Mouse (Mus musculus): ENCODE results near the gene Jmjd4. TPM values are rescaled to one million over a fixed set of nuclear protein-coding genes. Genes with fewer than 3 reads are reported as not detected.

The Jmjd4 gene
- total RNA-seq (2022): 10 to 100 TPM; 10.4 to 13.8 (median 12.5) TPM

GRCm38 (mm10) chr11:59449741-59450229 lies at the start of gene Jmjd4:
Gene Jmjd4 (plus strand): TSS chr11:59450045.
- DNase-seq (ENCODE audit: low spot score): peak; percentile 89

GRCm38 (mm10) chr11:59400876-59401275 lies 49.0 kb upstream of the Jmjd4 start:
- DNase-seq (ENCODE audit: low spot score): no peak

GRCm38 (mm10) chr11:59405761-59406160 lies 44.1 kb upstream of the Jmjd4 start:
- DNase-seq (ENCODE audit: low spot score): no peak

- no peak for DNase-seq (ENCODE audit: low spot score)
Observed at GRCm38 (mm10) chr11:59410851-59411250, 39.0 kb upstream of the Jmjd4 start.

DNA sequence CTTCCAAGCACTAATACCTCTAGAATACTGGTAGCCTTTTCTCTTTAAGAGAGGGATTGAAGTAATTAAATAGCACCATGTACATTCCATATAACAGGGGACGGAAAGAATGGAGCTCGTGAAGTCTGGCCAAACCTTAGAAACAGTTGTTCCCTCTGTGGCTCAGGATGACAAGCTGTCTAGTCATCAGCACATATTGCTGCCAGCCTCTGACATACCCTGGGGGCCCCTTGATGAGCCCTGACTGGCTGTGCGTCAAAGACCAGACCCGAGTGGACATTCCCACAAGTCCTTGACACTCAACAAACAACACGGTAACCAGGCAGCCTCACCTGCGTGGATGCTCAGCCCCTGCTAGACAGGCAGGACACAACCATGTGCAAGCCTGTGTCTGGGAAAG lies 37.8 kb upstream of the Jmjd4 start:
- DNase-seq (ENCODE audit: low spot score): no peak

DNA sequence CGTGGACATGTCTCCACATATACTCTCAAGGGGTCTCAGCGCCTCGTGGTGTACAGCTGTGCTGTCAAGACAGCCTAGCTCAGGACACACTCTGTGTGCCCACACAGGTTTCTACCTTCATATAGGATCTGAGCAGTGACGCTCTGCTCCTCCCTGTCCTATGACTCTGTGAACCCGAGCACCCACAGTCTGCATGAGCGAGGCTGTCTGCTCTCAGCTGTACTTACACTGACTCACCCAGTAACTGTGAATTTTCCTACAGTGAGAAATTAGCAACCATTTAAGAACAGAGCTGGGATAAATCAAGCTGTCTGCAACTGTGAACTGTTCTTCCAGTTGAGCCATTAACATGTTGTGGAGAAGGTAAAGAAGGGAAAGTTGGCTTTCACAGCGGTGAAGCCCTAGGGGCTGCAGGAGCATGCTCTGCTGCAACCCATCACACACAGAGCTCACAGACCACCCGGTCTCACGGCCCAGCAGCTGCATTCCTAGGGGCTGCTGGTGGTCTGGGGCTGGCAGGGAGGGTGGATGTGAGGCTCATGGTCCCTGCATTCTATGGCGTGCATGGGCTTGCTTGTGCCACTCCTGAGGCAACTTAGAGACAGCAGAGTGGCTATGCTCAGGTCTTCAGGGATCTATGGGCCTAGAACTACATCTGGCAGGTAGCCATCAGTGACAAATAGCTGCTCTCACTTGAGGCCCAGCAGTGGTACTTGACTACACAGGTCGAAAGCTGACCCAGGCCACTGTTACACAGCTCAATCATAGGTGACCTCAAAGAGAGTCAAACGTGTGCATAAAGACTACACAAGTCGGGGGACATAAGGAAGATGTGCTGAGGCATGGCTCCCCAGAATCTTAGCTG lies 36.6 kb upstream of the Jmjd4 start:
- no peak for DNase-seq (ENCODE audit: low spot score)

- no peak for DNase-seq (ENCODE audit: low spot score)
Observed at GRCm38 (mm10) chr11:59418708-59419107, 31.1 kb upstream of the Jmjd4 start.

- DNase-seq (ENCODE audit: low spot score): no peak
Observed at GRCm38 (mm10) chr11:59421436-59421835, 28.4 kb upstream of the Jmjd4 start.

DNA sequence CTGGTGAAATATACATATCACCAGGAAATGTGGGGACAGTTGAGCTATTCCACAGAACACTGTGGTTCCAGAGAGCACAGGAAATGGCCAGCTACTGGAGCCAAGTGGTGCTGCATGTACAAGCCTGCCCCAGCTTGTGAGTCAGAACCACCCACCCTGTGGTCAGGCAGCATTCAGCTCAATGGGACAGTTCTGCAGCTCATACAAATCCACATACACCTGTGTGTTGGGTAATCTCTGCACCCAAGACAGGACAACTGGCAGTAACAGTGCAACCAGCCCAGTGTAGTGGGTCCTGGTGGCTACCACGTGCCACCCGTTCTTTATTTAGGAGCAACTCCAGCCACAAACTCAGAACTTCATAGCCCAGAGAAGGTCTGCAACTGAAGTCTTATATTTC lies 27.9 kb upstream of the Jmjd4 start:
- DNase-seq (ENCODE audit: low spot score): peak; percentile 24

DNA sequence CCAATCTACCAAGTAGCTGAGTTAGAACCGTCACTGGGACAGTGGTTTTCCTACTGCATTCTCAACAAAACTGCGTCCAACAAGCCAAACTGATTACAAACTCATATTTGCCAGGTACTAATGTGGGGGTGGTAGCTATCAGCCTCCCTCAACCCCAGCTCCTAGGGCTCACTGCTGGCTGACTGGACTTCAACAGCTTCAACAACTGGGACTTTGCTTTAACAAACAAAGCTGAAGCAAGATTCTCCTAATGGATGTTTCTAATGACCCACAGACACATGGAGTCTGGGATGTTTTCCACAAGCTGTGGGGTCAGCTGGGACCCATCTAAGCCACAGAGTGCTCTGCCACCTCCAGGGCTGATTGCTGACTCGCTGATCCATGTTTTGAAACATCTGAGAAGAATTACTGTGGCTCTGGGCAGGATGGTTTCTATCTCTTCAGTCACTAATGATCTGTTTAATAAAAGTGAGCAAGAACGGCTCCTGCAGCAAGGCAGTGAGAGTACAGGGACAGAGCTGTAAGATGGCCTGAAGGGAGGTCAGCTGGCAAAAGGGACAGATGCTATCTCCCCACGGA lies 26.7 kb upstream of the Jmjd4 start:
- DNase-seq (ENCODE audit: low spot score): no peak

DNA sequence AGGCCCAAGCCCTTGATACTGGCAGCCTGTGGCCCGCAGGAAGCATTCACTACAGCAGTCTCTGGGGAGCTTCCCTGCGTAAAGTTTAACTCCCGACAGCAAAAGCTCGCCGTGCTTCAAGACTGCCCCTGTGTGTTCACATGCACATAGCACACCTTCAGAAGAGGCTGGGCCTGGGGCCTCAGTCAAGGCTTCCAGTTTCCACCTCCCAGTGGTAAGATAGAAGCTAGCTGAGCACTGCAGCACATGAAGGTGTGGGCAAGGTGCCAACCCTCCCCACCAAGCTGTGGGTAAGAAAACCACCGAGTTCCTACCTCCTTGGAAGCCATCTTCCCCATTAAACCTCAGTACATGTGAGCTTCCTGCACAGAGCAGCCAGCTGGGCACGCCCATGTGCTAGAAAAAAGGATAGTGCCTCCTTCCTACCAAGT lies 24.2 kb upstream of the Jmjd4 start:
- no peak for DNase-seq (ENCODE audit: low spot score)

DNA sequence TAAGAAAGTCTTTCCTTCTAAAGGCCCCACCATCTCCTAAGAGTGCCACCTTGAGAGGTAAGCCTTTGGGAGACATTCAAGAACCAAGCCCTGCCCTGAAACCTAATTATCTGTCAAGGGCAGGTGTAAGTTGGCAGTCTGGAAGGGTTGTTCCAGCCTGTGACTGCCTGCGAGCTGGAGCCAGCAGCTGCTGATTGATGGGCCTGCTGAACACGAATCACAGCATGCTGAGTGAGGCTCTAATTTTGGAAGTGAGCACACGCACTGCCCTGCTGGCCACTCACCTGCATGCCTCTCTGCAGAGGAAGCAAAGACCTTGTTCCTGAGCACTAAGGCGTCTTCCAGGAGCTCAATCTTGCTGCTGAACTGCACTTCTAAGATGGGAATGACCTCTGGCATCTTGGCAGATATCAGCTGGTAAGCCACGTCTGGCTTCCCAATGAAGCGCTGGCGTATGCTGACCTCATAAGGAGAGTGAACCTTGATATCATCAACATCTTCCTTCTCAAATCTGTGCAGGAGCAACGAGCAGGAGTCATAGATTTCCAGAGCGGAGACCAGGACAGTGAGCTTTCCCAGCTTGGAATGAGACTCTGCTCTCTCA lies 21.7 kb upstream of the Jmjd4 start:
- DNase-seq (ENCODE audit: low spot score): peak; percentile 31

DNA sequence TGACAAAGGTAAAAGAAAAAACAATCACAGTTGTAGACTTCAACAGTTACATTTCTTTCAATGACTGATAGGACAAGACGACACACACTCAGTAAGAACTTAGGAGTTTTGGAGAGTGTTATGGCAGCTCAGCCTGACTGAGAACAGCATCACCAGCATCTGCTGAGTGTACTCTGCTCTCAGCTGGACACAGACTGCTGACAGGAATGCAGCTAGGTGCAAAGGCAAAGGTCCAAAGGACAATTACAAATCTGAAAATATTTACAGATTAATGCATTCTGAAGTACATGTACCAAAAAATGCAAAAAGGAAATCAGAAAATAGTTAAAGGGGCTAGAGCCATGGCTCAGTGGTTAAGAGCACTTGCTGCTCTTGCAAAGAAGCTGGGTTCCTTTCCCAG lies 19.9 kb upstream of the Jmjd4 start:
- no peak for DNase-seq (ENCODE audit: low spot score)

DNA sequence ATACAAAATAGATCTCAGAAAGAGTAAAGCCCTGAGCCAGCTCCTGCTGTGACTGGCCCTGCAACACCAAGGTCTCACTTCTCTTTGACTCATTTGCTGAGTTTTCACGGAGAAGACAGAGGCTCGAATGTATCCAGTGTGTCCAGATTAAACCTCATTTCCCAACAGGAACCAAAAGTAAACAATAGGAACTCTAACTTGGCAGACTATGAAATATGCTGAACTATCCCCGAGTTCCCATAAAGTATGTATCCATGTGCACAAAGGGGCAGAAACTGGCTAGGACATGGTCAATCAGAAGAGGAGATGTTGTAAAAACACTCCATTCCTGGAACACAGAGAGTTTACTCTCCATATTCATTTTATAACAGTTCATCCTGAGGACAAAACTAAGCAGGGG lies 17.6 kb upstream of the Jmjd4 start:
- no peak for DNase-seq (ENCODE audit: low spot score)

DNA sequence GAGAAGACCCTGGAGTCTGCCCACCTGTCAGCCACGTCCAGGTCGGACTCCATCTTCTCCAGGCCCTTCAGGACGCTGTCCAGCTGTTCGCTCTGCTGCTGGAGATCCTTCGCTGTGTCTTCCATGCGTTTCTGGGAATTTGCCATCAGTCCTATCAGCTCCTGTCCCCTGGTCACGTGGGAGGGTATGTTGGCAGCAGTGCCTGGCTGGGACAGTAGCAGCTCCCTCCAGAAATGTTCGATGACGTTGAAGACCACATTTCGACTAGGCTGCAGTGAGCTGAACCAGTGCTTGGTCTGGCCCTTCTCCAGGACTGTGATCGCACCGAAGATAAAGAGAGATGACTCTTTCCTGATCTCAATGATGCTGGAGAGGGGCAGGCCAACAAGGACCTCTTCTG lies 11.9 kb upstream of the Jmjd4 start:
- no peak for DNase-seq (ENCODE audit: low spot score)

DNA sequence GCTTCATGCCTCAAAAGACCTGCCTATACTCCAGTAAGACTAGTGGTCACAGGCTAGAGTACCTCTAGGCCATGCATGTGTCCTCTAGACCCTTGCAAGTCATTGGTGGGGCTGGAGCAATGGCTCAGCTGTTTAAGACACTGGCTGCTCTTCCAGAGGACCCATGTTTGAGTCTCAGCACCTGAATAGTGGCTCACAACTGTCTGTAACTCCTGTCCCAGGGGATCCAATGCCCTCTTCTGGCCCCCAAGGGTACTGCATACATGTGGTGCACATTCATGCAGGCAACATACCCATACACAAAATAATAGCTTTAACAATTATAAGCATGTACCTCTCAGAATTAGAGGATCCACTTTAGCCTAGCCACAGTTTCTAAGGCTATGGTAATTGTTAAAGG lies 6.7 kb upstream of the Jmjd4 start:
- DNase-seq (ENCODE audit: low spot score): no peak

- no peak for DNase-seq (ENCODE audit: low spot score)
Observed at GRCm38 (mm10) chr11:59450230-59450771, 456 bp downstream of the Jmjd4 start.

DNA sequence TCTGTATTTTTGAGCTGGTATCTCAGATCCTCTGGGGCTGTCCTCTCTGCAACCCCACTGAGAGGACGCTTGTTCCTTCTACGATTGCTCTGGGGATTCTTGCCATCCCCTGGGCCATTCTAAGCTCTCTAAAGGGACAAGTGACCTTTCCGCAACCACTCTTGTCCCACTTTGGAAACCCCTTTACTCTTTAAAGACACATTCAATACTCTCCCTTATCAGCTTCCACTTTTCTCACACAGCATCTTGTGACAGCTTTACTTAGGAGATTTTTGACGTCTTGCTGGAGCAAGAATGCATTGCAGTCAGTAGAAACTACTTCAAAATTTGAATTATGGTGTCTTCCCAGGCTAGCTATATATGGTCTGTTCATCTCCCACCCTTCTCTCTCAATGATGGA lies 1.2 kb downstream of the Jmjd4 start, which contains the start of gene Snap47:
Gene Snap47 (minus strand): TSS at position 101 of the 400 bp plus-strand sequence.
- DNase-seq (ENCODE audit: low spot score): no peak

- no peak for DNase-seq (ENCODE audit: low spot score)
Observed at GRCm38 (mm10) chr11:59456346-59456745, 6.5 kb downstream of the Jmjd4 start.

- DNase-seq (ENCODE audit: low spot score): no peak
Observed at GRCm38 (mm10) chr11:59456891-59457290, 7.0 kb downstream of the Jmjd4 start.

GRCm38 (mm10) chr11:59458973-59459372 lies 9.1 kb downstream of the Jmjd4 start:
- peak; percentile 40 for DNase-seq (ENCODE audit: low spot score)

DNA sequence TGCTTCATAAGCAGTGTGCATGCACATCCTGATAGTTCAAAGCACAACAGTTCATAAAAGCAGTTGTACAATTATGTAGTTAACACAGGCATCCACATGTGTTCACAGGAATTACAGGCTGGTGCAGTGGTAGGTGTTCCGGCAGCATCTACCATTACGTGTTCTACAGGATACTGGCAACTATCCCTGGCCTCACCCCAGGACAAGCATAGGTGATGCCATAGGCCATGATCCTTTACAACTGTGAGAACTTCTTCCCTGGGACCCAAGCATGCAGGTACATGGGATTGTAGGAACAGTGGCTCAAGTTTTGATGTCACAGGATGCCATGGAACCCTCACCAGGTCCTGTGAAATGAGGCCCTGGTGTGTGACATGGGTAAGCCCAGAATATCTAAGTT lies 10.6 kb downstream of the Jmjd4 start:
- no peak for DNase-seq (ENCODE audit: low spot score)
